Mouse (Mus musculus): ENCODE data around the gene Adam12. TPM values are rescaled to one million over a fixed set of nuclear protein-coding genes. Genes with fewer than 3 reads are reported as not detected.

Adam12 gene
- polyA plus RNA-seq, 1 experiment from 2014 or later: 0.57 TPM

DNA sequence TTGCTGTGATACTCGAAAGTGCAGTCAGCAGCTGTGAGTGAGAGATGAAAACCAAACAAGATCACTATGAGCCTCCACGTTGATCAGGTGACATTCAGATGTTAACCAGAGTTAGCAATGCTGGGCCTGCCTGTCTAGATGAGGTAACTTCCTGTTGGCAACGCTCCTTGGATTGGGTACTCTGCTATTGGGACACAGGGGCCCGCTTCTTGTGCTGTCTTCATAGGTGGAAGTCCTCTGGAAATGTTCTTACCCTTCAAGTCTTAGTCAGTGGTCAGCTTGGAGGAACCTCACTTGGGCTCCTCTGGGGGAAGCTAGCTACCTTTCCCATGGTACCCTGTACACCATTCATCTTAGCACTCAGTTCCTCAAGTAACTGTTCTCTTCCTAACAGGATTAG, 169.3 kb downstream of the Adam12 start:
- Histone ChIP-seq H3K4me3 (ENCODE audit: low read depth, low read length) (no peak overlapping the region), H3K27ac (replicated peaks) (no peak overlapping the region), H3K36me3 (ENCODE audit: control insufficient read depth, insufficient read depth, low read length) (no peaks in the 10 kb centered on the region), H3K27me3 (ENCODE audit: control insufficient read depth, insufficient read depth, low read length) (no peaks in the 10 kb centered on the region), H3K9ac (ENCODE audit: low read length) (no peak overlapping the region), H3K4me1 (replicated peaks; ENCODE audit: control insufficient read depth, insufficient read depth) (no peaks in the 10 kb centered on the region), H3K9me3 (ENCODE audit: control insufficient read depth, low read length) (no peaks in the 10 kb centered on the region), H3K4me2 (replicated peaks; ENCODE audit: low read depth) (no peak overlapping the region)
- DNase-seq (ENCODE audit: low spot score): no peak
- no peak for TF ChIP-seq CTCF (IDR thresholded peaks at IDR 0.05; ENCODE audit: low read depth)
- no peak for TF ChIP-seq EP300 (optimal IDR thresholded peaks at IDR 0.05)
- ATAC-seq (ENCODE audit: low FRiP score, low TSS enrichment): no peak
- 63% methylated on average over 4 of the region's 4 CpGs for whole genome bisulfite sequencing

DNA sequence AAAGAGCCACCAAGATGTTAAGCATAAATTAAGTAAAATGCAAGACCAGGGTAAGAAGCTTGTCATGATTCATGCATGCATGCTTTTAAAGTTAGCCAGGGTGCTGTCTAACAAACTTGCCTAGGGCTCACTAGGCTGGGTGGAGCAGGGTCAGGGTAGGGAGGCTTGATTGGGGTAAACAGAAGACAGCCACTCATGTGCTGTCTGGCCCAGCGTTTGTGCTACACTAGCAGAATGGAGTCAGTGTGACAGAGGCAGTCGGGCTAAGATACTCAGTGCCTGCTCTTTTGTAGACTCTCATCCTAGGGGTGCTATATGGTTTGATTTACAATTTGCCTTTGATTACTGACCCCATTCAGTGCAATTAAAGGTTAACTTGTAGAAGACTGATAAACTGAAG, 179.5 kb downstream of the Adam12 start:
- WGBS: 30% methylated on average over 2 of the region's 2 CpGs
- TF ChIP-seq CTCF (IDR thresholded peaks at IDR 0.05; ENCODE audit: low read depth) (no peak), EP300 (optimal IDR thresholded peaks at IDR 0.05) (no peak)
- no peak overlapping the region for H3K4me3 ChIP-seq (ENCODE audit: low read depth, low read length)
- H3K36me3 ChIP-seq (ENCODE audit: control insufficient read depth, insufficient read depth, low read length): no peaks in the 10 kb centered on the region
- no peaks in the 10 kb centered on the region for H3K9me3 ChIP-seq (ENCODE audit: control insufficient read depth, low read length)
- DNase-seq (ENCODE audit: low spot score): no peak
- H3K4me1 ChIP-seq (replicated peaks; ENCODE audit: control insufficient read depth, insufficient read depth): no peaks in the 10 kb centered on the region
- no peak overlapping the region for H3K27ac ChIP-seq (replicated peaks)
- no peak overlapping the region for H3K4me2 ChIP-seq (replicated peaks; ENCODE audit: low read depth)
- H3K9ac ChIP-seq (ENCODE audit: low read length): no peak overlapping the region
- no peaks in the 10 kb centered on the region for H3K27me3 ChIP-seq (ENCODE audit: control insufficient read depth, insufficient read depth, low read length)
- ATAC-seq (ENCODE audit: low FRiP score, low TSS enrichment): no peak

DNA sequence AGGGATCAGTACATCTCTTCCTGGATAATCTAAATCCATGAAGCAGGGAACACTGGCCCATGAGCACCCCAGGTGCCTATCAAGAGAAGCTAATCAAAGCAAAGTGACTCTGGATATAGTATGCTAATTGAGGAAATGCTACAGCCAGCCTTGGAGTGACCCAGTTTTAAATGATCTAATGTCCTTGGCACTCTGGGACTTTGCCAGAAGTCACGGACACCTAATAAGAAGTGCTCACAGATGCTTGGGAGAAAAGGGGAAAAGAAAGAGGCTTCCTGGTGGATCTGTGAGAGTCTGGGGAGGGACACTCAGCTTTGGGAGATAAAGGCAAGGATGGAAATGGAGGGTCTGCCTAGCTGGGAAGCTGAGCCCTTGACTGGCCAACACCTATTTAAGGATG, 181.6 kb downstream of the Adam12 start:
- no peak overlapping the region for H3K4me2 ChIP-seq (replicated peaks; ENCODE audit: low read depth)
- 67% methylated on average over 1 of the region's 1 CpGs for WGBS
- H3K27ac ChIP-seq (replicated peaks): no peak overlapping the region
- H3K9me3 ChIP-seq (ENCODE audit: control insufficient read depth, low read length): no peaks in the 10 kb centered on the region
- H3K9ac ChIP-seq (ENCODE audit: low read length): no peak overlapping the region
- H3K36me3 ChIP-seq (ENCODE audit: control insufficient read depth, insufficient read depth, low read length): no peaks in the 10 kb centered on the region
- DNase-seq (ENCODE audit: low spot score): no peak
- no peak for ATAC-seq (ENCODE audit: low FRiP score, low TSS enrichment)
- TF ChIP-seq CTCF (IDR thresholded peaks at IDR 0.05; ENCODE audit: low read depth) (no peak), EP300 (optimal IDR thresholded peaks at IDR 0.05) (no peak)
- no peak overlapping the region for H3K4me3 ChIP-seq (ENCODE audit: low read depth, low read length)
- no peaks in the 10 kb centered on the region for H3K27me3 ChIP-seq (ENCODE audit: control insufficient read depth, insufficient read depth, low read length)
- H3K4me1 ChIP-seq (replicated peaks; ENCODE audit: control insufficient read depth, insufficient read depth): no peaks in the 10 kb centered on the region

DNA sequence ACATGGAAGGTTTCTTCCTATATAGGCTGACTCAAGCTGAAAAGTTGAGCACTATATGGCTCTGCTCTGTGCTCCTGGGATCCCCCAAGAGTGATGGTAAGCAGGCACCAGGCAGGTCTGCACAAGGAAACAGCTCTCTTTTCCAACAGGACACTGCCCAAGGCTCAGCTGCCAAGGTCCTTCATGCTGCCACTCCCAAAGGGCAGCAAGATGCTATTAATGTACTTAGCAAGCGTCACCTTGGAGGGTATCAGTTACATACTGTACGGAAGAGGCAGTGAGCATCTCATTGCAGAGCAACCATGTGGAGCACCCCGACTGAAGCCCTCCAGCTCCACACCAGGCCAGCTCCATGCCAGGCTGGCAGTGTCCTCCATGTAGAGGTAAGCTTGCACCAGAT, 185.6 kb downstream of the Adam12 start:
- DNase-seq (ENCODE audit: low spot score) (no peak), ATAC-seq (ENCODE audit: low FRiP score, low TSS enrichment) (no peak)
- WGBS: 87% methylated on average over 3 of the region's 3 CpGs
- H3K27me3 ChIP-seq (ENCODE audit: control insufficient read depth, insufficient read depth, low read length): no peaks in the 10 kb centered on the region
- no peak overlapping the region for H3K27ac ChIP-seq (replicated peaks)
- H3K4me1 ChIP-seq (replicated peaks; ENCODE audit: control insufficient read depth, insufficient read depth): no peaks in the 10 kb centered on the region
- no peak overlapping the region for H3K4me3 ChIP-seq (ENCODE audit: low read depth, low read length)
- no peaks in the 10 kb centered on the region for H3K36me3 ChIP-seq (ENCODE audit: control insufficient read depth, insufficient read depth, low read length)
- no peaks in the 10 kb centered on the region for H3K9me3 ChIP-seq (ENCODE audit: control insufficient read depth, low read length)
- H3K9ac ChIP-seq (ENCODE audit: low read length): no peak overlapping the region
- no peak overlapping the region for H3K4me2 ChIP-seq (replicated peaks; ENCODE audit: low read depth)
- TF ChIP-seq CTCF (IDR thresholded peaks at IDR 0.05; ENCODE audit: low read depth): no peak
- no peak for TF ChIP-seq EP300 (optimal IDR thresholded peaks at IDR 0.05)

DNA sequence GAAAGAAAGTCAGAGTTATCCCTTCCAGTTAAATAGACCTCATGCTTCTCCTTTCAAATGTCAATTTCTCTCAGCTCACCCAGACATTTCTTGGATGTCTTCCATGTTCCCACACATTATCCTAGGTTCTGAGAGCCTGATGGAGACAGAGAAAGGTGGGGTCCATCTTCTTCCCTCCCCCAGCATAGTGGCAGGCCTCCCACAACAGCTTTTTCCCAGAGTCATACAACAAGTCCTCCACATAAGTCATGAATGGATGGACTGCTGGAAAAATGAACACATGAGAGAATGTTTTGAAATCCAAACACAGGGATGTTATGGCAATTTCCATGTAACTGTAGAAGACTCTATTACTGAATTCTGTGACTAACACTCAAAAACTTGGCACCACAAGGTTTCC, 188.4 kb downstream of the Adam12 start:
- Histone ChIP-seq H3K27me3 (ENCODE audit: control insufficient read depth, insufficient read depth, low read length) (no peaks in the 10 kb centered on the region), H3K4me1 (replicated peaks; ENCODE audit: control insufficient read depth, insufficient read depth) (no peaks in the 10 kb centered on the region), H3K27ac (replicated peaks) (no peak overlapping the region), H3K4me2 (replicated peaks; ENCODE audit: low read depth) (no peak overlapping the region), H3K9ac (ENCODE audit: low read length) (no peak overlapping the region), H3K4me3 (ENCODE audit: low read depth, low read length) (no peak overlapping the region), H3K36me3 (ENCODE audit: control insufficient read depth, insufficient read depth, low read length) (no peaks in the 10 kb centered on the region), H3K9me3 (ENCODE audit: control insufficient read depth, low read length) (no peaks in the 10 kb centered on the region)
- no peak for TF ChIP-seq CTCF (IDR thresholded peaks at IDR 0.05; ENCODE audit: low read depth)
- no peak for TF ChIP-seq EP300 (optimal IDR thresholded peaks at IDR 0.05)
- no peak for ATAC-seq (ENCODE audit: low FRiP score, low TSS enrichment)
- no peak for DNase-seq (ENCODE audit: low spot score)

DNA sequence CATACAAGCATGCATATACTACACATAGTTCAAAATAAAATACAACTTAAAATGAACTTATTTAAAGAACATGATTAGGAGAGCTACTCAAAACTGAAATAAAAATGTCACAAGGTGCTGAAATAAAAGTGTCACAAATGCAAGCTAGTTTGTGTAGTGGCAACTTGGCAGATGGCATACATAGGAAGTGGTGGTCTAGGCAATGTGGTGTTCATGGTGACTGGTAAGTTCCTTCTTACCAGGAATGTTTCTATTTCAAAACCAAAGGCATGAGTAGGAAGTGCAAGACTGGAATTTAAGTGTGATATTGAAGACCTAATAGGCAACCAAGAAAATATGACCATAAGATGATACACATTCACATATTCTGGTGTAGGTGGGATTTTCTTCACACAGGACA, 189.3 kb downstream of the Adam12 start:
- Histone ChIP-seq H3K9ac (ENCODE audit: low read length) (no peak overlapping the region), H3K4me3 (ENCODE audit: low read depth, low read length) (no peak overlapping the region), H3K27ac (replicated peaks) (no peak overlapping the region), H3K27me3 (ENCODE audit: control insufficient read depth, insufficient read depth, low read length) (no peaks in the 10 kb centered on the region), H3K36me3 (ENCODE audit: control insufficient read depth, insufficient read depth, low read length) (no peaks in the 10 kb centered on the region), H3K4me2 (replicated peaks; ENCODE audit: low read depth) (no peak overlapping the region), H3K4me1 (replicated peaks; ENCODE audit: control insufficient read depth, insufficient read depth) (no peaks in the 10 kb centered on the region), H3K9me3 (ENCODE audit: control insufficient read depth, low read length) (no peaks in the 10 kb centered on the region)
- DNase-seq (ENCODE audit: low spot score) (no peak), ATAC-seq (ENCODE audit: low FRiP score, low TSS enrichment) (no peak)
- TF ChIP-seq CTCF (IDR thresholded peaks at IDR 0.05; ENCODE audit: low read depth) (no peak), EP300 (optimal IDR thresholded peaks at IDR 0.05) (no peak)

Data from stomach, postnatal 0 days (tissue).